Mouse (Mus musculus) megakaryocyte, embryonic 14.5 days (primary cell): ENCODE measurements at regions not wholly inside any gene's neighbourhood (a gene's known extent, or its start where the extent isn't known, plus 50 kb on each side); places are given as distances from the start of the nearest gene placed in this dataset.

ENCODE experiments used
- FLI1 ChIP-seq: IDR thresholded peaks from 2 replicates; pipeline ENCODE4 v1.6.1; 2012; ENCODE audit warnings: low read length, inconsistent platforms, mixed read lengths
- GATA1 ChIP-seq: IDR thresholded peaks from 3 replicates; pipeline ENCODE4 v1.6.1; 2012; ENCODE audit warnings: mixed read lengths, low read length, inconsistent platforms, borderline replicate concordance

DNA sequence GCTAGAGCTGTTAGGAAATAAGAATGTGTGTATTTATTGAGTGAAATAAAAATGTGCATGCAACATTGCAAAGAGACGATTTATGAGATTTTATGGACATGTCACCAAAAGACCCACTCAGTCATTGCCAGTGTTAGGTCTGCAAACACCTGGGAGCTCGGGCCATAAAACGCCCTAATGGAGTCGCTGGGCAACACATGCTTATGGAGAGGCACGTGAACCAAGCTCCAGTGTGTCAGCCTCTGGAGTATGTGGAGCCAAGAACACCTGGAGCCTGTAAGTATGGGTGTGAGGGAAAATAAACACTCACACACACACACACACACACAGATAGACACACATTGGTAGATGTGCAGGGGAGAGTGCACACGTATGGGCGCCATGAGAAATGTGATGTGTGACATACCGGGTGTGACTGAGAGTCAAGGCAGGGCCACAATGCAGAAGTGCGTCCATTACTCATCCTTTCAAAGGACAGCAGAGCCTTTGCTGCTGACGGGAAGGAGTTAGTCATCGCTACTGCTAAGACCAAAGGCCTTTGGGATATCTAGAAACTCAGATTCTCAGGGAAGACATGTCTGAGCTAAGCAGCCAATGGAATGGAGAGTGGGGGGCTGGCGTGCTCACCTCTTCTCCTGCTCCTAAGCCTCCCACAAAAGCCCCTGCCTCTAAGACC, 124.2 kb downstream of the Gm826 start:
- TF ChIP-seq GATA1 (no peak), FLI1 (no peak)
